Mouse (Mus musculus) T-cell, adult 66 days (primary cell): Measurements from ENCODE around the gene Nudt9. TPM values are rescaled to one million over a fixed set of nuclear protein-coding genes. Genes with fewer than 3 reads are reported as not detected.

Experiments
- total RNA-seq, 2 experiments: library from RNA; stranded (reverse); gene quantifications; 3 replicates in 1 of 2; 4 replicates in 1 of 2; pipeline ENCODE4 v1.2.4; 2023

Nudt9 gene
- total RNA-seq: 10 to 100 TPM; 34.2 to 37.0 TPM

GRCm38 (mm10) chr5:104046256-104047199 lies at the start of gene Nudt9:
Nudt9 (plus strand) TSS chr5:104046306.

GRCm38 (mm10) chr5:104021597-104022378 lies 24.3 kb upstream of the Nudt9 start, which contains the start of gene Hsd17b11:
Hsd17b11 (minus strand) TSS chr5:104021919.

GRCm38 (mm10) chr5:104077508-104077907 lies 31.4 kb downstream of the Nudt9 start, which contains the start of gene Gm17660:
Gm17660 (minus strand) TSS chr5:104077608.

DNA sequence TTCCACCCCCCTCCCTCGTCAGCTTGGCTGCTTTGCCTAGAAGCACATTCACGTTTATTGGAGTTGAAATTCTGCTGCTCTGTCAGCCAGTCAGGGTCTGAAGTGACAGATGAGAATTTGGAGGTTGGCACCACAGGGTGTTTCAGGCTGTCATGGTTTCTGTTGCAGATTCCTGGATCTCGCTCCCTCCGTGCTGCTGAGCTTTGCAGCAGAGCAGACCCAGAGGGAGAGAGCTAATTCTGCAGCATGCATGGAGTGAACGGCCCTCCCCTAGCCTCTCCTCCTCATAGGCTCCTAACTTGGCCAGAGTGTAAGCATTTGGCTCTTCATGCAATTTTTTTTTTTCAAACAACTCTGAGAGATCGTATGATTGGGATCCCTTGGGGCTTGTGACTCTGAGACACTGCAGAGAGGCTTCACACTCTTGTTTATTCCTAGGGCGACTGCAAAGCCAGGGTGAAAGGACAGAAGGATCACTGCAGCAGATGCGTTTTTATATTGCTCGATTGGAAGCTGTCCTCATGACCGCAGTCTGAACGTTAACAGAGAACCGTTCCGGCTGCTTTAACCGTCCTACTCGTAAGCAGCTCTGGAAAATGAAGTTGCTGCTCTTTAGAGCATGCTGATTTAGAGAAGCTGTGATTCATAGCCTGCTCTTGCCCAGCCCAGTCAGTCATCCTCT lies 67.5 kb downstream of the Nudt9 start, which contains the start of gene Sparcl1:
Sparcl1 (minus strand) TSS at position 243 of the 682 bp plus-strand sequence.

Other genes with a start within 250 kb of the Nudt9 start
- gene Klhl8, start 135.0 kb upstream of the Nudt9 start, total RNA-seq: 1 to 10 TPM; 4.6 to 5.8 TPM
- not detected for gene Hsd17b13, start 68.9 kb upstream of the Nudt9 start, total RNA-seq
- gene Hsd17b11, start 24.4 kb upstream of the Nudt9 start, total RNA-seq: 10 to 100 TPM; 38.6 to 48.9 TPM
- gene Gm17660, start 31.3 kb downstream of the Nudt9 start, total RNA-seq: not detected
- gene Sparcl1, start 67.4 kb downstream of the Nudt9 start, total RNA-seq: not detected
- gene Dspp, start 124.4 kb downstream of the Nudt9 start, total RNA-seq: not detected
- gene Dmp1, start 156.3 kb downstream of the Nudt9 start, total RNA-seq: not detected